Mouse (Mus musculus) kidney, postnatal 4 days (tissue): Measurements from ENCODE around the gene Tnfsf9.

ENCODE experiments used
- DNase-seq, 2 experiments: peaks; one replicate each; pipeline ENCODE4 v3.0.0; 2021; ENCODE audit warnings: mixed read lengths in 2 of 2

The Tnfsf9 gene

DNA sequence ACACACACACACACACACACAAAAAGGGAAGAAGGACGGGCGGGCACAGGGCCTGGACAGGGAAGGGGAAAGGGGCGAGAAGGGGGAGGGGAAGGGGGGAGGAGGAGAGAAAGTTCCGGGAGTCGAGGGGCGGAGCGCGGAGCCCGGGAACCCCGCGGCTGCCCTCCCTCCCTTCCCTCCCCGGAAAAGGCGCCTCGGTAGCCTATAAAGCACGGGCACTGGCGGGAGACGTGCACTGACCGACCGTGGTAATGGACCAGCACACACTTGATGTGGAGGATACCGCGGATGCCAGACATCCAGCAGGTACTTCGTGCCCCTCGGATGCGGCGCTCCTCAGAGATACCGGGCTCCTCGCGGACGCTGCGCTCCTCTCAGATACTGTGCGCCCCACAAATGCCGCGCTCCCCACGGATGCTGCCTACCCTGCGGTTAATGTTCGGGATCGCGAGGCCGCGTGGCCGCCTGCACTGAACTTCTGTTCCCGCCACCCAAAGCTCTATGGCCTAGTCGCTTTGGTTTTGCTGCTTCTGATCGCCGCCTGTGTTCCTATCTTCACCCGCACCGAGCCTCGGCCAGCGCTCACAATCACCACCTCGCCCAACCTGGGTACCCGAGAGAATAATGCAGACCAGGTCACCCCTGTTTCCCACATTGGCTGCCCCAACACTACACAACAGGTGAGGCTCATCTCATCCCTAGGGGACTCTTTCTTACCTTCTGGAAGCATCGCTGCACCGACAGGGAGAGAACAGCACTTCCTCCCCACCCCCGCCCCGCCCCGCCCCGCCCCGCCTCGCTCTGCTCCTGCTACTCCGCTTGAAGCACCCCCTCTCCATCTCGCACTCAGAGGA is at the start of gene Tnfsf9:
Gene Tnfsf9, plus strand, starts transcription at position 145 of the 854 bp plus-strand sequence.
- DNase-seq = peak; percentile 61 to 70

DNA sequence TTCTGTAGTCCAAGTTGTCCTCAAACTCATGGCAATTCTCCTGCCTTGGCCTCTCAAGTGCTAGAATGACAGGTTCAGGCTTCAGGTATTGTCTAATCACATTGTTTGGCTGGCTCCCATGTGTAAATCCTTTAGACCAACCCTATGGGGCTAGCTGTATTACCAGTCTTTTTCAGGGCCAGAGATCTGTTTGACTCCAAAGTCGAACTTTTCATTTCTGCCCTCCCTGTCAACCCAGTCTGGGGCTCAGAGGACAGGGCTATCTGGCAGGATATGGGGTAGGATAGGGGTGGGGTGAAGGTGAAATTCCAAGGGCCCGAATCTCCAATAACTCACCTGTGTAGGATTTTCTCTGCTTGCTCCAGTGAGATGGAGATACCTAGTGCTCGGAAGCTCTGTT is 48.9 kb upstream of the Tnfsf9 start:
- no peak for DNase-seq

- peak; percentile 24 to 51 for DNase-seq
Observed at GRCm38 (mm10) chr17:57058891-57059485, 46.1 kb upstream of the Tnfsf9 start, which contains the start of gene Crb3. Crb3 (plus strand) TSS chr17:57059105.

- DNase-seq = peak; percentile 83 to 89
Observed at GRCm38 (mm10) chr17:57059486-57059977, 45.6 kb upstream of the Tnfsf9 start, which contains the start of gene Slc25a23. Slc25a23 (minus strand) TSS chr17:57059863.

GRCm38 (mm10) chr17:57060231-57060801 is 44.8 kb upstream of the Tnfsf9 start:
- DNase-seq = peak; percentile 93 to 97

- peak in 1 of 2 experiments; percentile 21 for DNase-seq
Observed at GRCm38 (mm10) chr17:57061069-57061468, 44.1 kb upstream of the Tnfsf9 start.

GRCm38 (mm10) chr17:57062011-57062521 is 43.1 kb upstream of the Tnfsf9 start:
- DNase-seq = peak; percentile 77 to 87

DNA sequence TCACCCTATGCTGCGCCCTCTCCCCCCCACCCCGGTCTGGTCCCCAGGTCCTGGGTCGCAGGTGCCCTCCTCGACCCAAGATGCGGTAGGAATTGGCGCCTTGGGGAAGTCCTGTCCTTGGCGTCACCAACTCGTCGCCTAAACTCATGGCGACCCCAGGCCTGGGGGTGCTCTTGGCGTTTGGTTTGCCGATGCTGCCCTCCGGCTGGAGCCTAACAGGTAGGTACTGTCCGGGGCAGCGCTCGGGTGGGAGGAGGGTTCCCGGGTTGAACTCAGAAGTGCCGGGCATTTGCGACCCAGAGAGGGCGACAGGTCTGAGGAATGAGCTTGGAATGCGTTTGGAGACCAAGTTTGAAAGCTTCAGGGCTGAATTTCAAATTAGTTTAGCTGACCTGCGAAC is 42.6 kb upstream of the Tnfsf9 start:
- peak; percentile 36 to 58 for DNase-seq

DNA sequence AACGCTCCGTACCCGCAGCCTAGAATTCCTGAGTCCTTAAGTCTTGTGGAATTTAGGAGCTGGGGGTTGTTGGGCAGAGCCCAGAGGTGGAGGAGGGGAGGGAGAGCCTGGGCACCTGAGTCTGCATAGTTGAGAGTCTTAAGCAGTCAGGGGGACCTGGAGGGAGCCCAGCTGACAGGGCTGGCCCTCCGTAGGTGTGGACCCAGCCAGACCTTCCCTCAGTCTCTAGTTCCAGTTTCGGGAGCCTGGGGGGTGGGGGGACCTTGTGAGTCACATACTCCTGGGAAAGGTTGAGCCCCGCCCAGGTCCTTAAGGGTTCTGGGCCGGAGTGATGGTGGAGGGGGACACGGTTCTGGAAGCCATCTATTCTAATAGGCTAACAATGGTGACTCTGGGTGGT is 42.1 kb upstream of the Tnfsf9 start:
- peak; percentile 29 to 47 for DNase-seq

DNA sequence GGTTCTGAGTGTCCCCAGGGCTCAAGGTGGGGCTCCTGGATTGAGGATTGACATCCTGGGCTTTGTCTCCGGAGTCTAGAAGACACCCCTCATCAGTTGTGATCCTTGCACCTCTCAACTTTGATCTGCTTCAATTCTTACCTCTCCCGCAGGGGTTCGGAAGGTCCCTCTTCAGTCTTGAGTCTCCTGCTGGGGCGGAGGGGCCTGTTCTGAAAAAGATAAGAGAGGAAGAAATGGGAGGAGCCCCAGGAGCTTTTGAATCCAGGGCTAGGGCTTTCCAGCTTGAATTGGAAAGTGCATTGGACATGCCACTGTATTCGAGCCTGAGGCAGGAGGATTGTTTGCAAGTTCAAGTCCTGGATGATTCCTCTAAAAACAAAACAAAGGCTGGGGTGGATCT is 38.2 kb upstream of the Tnfsf9 start:
- no peak for DNase-seq

DNA sequence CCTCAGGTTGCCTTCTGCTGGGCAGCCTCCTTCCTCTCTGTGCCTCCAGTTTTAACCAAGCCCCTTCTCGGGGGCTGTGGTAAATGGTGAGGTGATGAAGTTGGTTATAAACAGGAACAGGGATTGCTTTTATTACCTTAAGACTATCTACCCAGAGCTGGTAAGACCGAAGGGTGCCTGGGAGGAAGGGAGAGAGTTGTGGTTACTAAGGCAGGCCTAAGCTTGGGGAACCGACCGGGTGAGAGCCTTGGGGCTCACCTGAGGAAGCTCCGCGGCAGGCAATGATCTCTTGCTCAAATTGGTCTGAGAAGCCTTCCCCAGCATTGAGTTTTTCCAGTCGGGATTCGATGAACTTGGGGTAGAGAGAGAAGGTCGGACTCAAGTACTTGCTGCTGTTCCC is 34.9 kb upstream of the Tnfsf9 start:
- no peak for DNase-seq

- DNase-seq = peak; percentile 65 to 77
Observed at GRCm38 (mm10) chr17:57070699-57071098, 34.4 kb upstream of the Tnfsf9 start.

- no peak for DNase-seq
Observed at GRCm38 (mm10) chr17:57076916-57077315, 28.2 kb upstream of the Tnfsf9 start.

DNA sequence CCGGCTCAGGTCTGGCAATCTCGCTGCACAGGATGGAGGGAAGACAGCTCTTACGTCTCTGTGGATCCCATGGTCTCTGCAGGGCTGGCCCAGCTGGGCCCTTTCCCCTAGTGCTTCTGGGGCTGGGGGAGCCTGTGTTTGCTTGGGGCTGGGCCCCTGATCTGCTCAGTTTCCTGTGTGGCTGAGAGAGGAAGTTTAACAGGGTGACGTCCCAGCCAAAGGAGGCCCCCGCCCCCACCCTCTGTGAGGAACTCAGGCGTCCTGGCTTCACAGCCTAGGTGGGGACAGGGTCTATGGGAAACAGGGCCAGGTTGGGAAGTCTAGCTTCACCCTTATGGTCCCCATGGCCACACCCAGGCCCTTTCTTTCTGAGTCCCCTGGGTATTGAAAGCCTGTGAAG is 26.8 kb upstream of the Tnfsf9 start, which contains the start of gene Dennd1c:
Gene Dennd1c, minus strand, starts transcription at position 179 of the 400 bp plus-strand sequence.
- no peak for DNase-seq

DNA sequence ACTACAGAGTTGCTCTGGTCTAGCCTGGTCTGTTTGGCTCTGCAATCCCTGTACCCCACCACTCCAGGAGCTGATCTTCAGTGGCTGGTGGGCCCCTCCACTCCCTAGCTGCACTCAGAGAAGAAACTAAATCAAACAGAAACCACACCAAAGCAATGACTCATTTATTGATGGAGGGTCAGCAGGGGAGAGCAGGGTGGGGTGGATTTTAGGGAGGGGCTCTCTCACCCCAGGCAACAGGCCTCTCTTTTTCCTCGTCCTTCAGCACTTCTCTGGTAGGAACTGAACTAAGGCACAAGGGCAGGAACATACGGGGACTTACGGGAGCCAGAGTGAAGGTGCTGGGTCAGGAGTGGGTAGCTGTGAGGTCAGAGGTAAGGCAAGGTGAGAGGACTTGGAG is 25.2 kb upstream of the Tnfsf9 start:
- no peak for DNase-seq

DNA sequence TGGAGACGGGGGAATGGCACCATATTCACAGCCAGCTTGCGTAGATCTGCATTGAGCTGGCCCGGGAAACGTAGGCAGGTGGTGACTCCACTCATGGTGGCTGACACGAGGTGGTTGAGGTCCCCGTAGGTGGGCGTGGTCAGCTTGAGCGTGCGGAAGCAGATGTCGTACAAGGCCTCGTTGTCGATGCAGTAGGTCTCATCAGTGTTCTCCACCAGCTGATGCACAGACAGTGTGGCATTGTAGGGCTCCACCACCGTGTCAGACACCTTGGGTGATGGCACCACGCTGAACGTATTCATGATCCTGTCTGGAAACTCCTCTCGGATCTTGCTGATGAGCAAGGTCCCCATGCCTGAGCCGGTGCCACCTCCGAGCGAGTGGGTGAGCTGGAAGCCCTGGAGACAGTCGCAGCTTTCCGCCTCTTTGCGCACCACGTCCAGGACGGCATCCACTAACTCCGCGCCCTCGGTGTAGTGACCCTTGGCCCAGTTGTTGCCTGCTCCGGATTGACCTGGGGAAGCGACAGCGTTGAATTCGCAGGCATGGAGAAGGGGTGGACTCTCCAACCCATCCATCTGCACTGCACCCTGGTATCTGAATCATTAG is 23.8 kb upstream of the Tnfsf9 start:
- no peak for DNase-seq

- no peak for DNase-seq
Observed at GRCm38 (mm10) chr17:57082481-57082880, 22.6 kb upstream of the Tnfsf9 start.

GRCm38 (mm10) chr17:57085970-57086757 is 19.0 kb upstream of the Tnfsf9 start:
- no peak for DNase-seq

- peak; percentile 55 to 71 for DNase-seq
Observed at GRCm38 (mm10) chr17:57087049-57087832, 17.9 kb upstream of the Tnfsf9 start, which contains the start of gene Tubb4a. Tubb4a (minus strand) TSS chr17:57087782.

GRCm38 (mm10) chr17:57094222-57094621 is 10.9 kb upstream of the Tnfsf9 start:
- DNase-seq = no peak
